Mouse (Mus musculus) v-Abl transformed pro-B cells (cell line): ENCODE measurements around the gene Morc2a.
"Not testable (repeated sequence)": the region's sequence is repeated elsewhere in the genome, so short reads cannot be mapped to it uniquely, and the experiment has no call there.

Experiments used
- in situ Hi-C, 2 experiments: fragments of 400-800 bp; cut with MboI; formaldehyde crosslinking; loops; one replicate each; pipeline ENCODE4 v1.15.1; 2025; ENCODE audit not compliant: unreplicated experiment in 2 of 2

Gene Morc2a

GRCm38 (mm10) chr11:3648964-3649841, at the start of gene Morc2a:
Gene Morc2a, plus strand, starts transcription at chr11:3649191.
- in situ Hi-C loops: loop anchor here in 1 of 2 experiments (5.0 kb wide), 1 partner anchor 107 kb away; the partner anchor contains the start of gene Smtn

GRCm38 (mm10) chr11:3601966-3602365, 47.0 kb upstream of the Morc2a start:
- in situ Hi-C loops: not testable (repeated sequence)

GRCm38 (mm10) chr11:3602687-3603086, 46.3 kb upstream of the Morc2a start:
- in situ Hi-C loops: not testable (repeated sequence)

- in situ Hi-C loops: no loop called here
Observed at GRCm38 (mm10) chr11:3606456-3606855, 42.5 kb upstream of the Morc2a start.

GRCm38 (mm10) chr11:3615576-3615975, 33.4 kb upstream of the Morc2a start:
- in situ Hi-C loops: no loop called here

GRCm38 (mm10) chr11:3622826-3623225, 26.2 kb upstream of the Morc2a start:
- in situ Hi-C loops: no loop called here

- in situ Hi-C loops: no loop called here
Observed at GRCm38 (mm10) chr11:3624391-3625027, 24.5 kb upstream of the Morc2a start.

GRCm38 (mm10) chr11:3628999-3629491, 19.9 kb upstream of the Morc2a start:
- in situ Hi-C loops: no loop called here

GRCm38 (mm10) chr11:3633269-3633668, 15.7 kb upstream of the Morc2a start:
- in situ Hi-C loops: not testable (repeated sequence)

- in situ Hi-C loops: loop anchor here in 1 of 2 experiments (5.0 kb wide), 1 partner anchor 105 kb away; the partner anchor contains the start of gene Smtn
Observed at GRCm38 (mm10) chr11:3647688-3648087, 1.3 kb upstream of the Morc2a start.

- in situ Hi-C loops: loop anchor here in 1 of 2 experiments (5.0 kb wide), 1 partner anchor 106 kb away; the partner anchor contains the start of gene Smtn
Observed at GRCm38 (mm10) chr11:3648305-3648963, 557 bp upstream of the Morc2a start.

GRCm38 (mm10) chr11:3650141-3650540, 1.1 kb downstream of the Morc2a start:
- in situ Hi-C loops: loop anchor here in 1 of 2 experiments (5.0 kb wide), 1 partner anchor 108 kb away; the partner anchor contains the start of gene Smtn

- in situ Hi-C loops: no loop called here
Observed at GRCm38 (mm10) chr11:3661964-3662363, 13.0 kb downstream of the Morc2a start.

- in situ Hi-C loops: no loop called here
Observed at GRCm38 (mm10) chr11:3667506-3667905, 18.5 kb downstream of the Morc2a start.

- in situ Hi-C loops: no loop called here
Observed at GRCm38 (mm10) chr11:3668768-3669167, 19.8 kb downstream of the Morc2a start.

GRCm38 (mm10) chr11:3669849-3670248, 20.9 kb downstream of the Morc2a start:
- in situ Hi-C loops: no loop called here

- in situ Hi-C loops: no loop called here
Observed at GRCm38 (mm10) chr11:3671000-3671628, 22.1 kb downstream of the Morc2a start.

GRCm38 (mm10) chr11:3674545-3674944, 25.6 kb downstream of the Morc2a start:
- in situ Hi-C loops: no loop called here

GRCm38 (mm10) chr11:3676423-3676822, 27.4 kb downstream of the Morc2a start:
- in situ Hi-C loops: loop anchor here in 1 of 2 experiments (25.0 kb wide), 1 partner anchor 439 kb away; no protein-coding TSS in a partner anchor

GRCm38 (mm10) chr11:3677204-3677603, 28.2 kb downstream of the Morc2a start:
- in situ Hi-C loops: loop anchor here in 1 of 2 experiments (25.0 kb wide), 1 partner anchor 440 kb away; no protein-coding TSS in a partner anchor
